Mouse (Mus musculus) thymus, postnatal 14 days (tissue): ENCODE measurements at regions not wholly inside any gene's neighbourhood (a gene's known extent, or its start where the extent isn't known, plus 50 kb on each side); places are given as distances from the start of the nearest gene placed in this dataset.
A peak's percentile ranks its signal among the peaks of the same experiment; 100 is the strongest.

Experiments used
- DNase-seq: peaks from one replicate; pipeline ENCODE4 v3.0.0; 2021

- no peak for DNase-seq
Measured at GRCm38 (mm10) chr15:36884671-36885365, 122.8 kb downstream of the Zfp706 start.

- no peak for DNase-seq
Measured at GRCm38 (mm10) chr15:36884074-36884473, 123.5 kb downstream of the Zfp706 start.

- DNase-seq = no peak
Measured at GRCm38 (mm10) chr15:36883156-36883555, 124.4 kb downstream of the Zfp706 start.

DNA sequence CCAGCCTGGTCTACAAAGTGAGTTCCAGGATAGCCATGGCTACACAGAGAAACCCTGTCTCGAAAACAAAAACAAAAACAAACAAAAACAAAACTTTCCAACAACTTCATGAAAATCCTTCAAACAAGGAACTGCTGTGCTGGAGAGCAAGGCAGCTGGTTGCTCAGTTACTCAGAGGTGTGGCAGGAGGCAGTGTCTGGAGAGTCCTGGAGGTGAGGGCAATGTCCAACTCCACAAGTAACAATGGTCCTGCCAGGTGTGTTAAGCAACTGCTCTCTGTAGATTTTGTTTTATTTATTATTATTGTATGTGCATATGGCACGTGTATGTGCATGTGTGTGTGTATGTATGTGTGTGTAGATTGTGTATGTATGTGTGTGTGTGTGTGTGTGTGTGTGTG, 126.0 kb downstream of the Zfp706 start:
- DNase-seq = no peak

DNA sequence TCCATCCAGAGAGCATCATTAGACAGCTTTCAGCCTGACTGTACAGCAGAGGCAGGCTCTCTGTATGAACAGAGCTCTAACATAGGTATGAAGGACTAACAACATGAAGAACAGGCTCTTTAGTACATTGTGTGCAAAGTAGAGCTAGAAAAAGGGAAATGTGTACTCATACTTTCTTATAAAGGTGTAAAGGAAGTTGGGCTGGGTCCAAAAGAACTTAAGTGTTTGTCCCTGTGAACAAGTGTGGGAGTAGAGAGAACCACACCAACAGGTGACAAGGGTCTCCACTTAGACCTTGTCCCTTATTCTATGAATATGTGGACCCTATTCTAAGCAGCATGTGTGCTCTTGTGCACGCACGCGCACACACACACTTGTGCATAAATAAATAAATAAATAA, 127.0 kb downstream of the Zfp706 start:
- no peak for DNase-seq

GRCm38 (mm10) chr15:36879587-36879986, 128.0 kb downstream of the Zfp706 start:
- no peak for DNase-seq

DNA sequence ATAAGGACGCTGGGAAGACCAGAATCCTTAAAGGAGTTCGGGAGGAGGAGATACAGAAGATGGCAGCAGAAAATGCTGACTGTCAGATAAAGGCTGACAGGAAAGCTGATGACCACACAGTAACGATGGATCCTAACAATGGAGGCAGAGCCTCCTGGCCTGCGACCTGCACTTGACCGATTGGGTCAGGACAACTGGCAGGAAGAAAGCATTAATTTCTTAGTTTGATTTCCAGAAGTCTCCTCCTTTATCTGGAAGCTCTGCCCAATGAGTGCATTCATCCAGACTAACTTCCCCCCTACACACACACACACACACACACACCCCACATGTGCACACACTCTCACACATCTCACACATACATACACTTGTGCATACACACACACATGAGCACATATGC, 128.6 kb downstream of the Zfp706 start:
- no peak for DNase-seq

DNA sequence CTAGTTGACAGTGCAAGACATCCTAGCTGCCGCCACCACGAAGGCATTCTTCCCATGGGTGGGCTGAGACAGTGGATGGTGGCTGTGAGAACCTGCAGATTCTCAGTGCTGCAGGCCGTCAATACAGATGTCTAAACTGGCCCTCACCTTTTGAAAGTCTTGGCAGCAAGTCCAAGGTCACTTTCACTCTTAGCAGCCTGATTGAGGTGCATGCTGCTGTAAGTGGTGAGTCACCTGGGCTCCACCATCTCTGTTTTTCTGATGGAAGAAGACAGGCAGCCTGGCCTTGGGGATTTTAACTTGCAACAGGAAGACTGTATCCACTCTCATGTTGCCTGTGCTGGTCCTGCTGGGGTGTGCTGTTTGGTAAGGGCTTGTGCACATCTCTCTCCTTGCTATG, 129.3 kb downstream of the Zfp706 start:
- no peak for DNase-seq

- no peak for DNase-seq
Measured at GRCm38 (mm10) chr15:36877501-36877900, 130.1 kb downstream of the Zfp706 start.

DNA sequence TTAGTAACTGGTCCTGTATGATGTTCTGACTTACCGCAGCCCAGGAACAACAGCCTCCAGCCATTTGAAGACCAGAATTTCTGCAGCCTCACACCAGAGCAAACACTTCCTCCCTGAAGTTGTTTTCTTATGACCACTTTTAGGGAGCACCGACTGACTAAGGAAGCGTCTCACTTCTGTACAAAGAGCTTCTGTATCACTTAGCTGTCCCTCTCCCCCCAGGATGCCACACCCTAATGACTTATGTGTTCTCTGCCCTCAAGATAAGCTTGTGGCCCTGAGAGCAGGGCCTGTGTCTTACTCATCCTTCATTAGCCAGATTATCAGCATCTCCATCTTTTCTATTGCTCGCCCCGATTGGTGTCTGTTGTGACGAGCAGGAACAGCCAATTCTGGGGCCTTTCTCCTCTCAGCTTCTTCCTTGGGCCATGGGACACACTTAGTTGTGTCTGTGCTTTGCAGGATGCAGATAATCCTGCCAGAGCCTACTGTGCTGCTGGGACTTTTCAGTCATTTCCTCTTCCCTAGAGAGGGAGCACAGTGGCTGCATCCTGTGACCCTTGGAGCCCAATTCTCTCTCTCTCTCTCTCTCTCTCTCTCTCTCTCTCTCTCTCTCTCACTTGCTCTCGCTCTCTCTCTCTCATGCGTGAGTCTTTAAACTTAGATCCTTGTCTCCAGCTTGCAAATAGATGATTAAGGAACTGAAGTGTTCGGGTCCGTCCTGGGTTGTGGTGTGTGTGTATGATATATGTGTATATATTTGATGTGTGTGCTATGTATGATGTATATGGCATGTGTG, 131.4 kb downstream of the Zfp706 start:
- no peak for DNase-seq

DNA sequence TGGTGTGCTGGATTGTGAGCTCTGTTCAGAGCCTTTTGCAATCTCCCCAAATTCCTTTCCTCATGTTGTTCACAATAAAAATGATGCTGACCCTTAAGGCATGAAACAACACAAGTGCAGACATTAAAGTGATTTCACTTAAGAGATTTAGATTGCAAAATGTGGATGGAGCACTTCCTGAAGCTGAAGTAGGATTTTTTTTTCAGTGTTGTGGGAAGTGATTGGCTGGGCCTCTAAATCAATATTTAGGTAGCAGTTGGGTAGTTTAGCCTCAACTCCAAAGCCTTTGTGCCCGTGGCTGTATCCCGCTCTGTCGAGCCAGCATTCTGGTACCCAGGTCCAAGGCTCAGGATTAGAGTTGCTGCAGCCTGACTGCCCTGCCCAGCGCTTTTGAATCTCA, 133.0 kb downstream of the Zfp706 start:
- DNase-seq = no peak

GRCm38 (mm10) chr15:36873884-36874243, 133.7 kb downstream of the Zfp706 start:
- no peak for DNase-seq

- no peak for DNase-seq
Measured at GRCm38 (mm10) chr15:36873058-36873883, 134.3 kb downstream of the Zfp706 start.

DNA sequence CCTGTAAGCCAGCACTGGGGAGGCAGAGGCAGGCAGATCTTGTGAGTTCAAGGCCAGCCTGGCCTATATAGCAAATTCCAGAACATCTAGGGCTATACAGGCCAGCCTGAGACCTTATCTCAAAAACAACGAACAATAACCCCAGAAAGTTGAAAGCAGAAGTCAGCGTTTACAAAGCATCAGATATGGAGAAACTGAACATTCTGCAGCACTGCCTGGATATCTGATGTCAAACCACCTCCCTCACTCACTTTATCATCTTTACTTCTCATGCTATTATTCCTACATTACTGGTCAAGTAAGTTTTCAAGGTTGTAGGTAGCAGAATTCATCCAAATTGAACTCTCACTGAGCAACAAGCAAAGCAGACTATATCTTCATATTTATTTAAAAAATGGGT, 135.0 kb downstream of the Zfp706 start:
- DNase-seq = no peak

DNA sequence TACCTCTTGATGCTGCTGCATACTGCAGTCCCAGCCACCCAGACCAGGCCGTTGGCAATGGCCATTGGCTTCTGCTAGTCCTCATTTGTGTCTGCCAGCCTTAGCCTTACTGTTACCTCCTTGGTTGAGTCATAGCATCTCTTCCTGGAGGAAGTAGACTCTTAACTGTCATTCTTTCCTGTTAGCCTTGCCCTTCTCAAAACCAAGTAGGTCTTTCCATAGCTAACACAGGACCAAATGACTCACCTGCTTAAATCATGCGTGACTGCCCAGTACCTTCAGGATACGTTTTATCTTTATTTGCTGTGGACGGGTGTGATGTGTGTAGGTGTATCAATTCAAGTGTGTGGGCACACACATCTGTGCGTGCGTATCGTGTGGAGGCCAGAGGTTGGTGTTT, 136.9 kb downstream of the Zfp706 start:
- DNase-seq = no peak

DNA sequence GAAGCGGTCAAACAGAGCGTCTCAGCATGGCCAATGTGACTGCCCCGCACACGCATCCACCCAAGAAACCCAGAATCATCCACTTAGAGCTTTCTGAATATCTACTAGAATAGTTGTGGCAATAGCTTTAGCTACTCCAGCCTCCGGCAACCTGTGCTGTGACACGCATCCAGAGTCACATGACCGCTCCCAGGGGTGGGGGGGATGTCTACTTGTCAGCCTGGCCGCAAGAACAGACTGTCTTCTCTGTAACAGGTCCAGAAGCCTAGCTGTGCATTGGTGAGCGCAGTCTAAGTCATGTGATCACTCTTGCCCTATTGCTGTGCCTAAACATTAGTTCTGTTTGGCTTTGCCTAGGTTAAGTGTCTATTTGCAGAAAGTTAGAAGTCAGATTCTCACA, 137.5 kb downstream of the Zfp706 start:
- no peak for DNase-seq

GRCm38 (mm10) chr15:36866088-36866487, 141.5 kb downstream of the Zfp706 start:
- DNase-seq = peak; percentile 30

DNA sequence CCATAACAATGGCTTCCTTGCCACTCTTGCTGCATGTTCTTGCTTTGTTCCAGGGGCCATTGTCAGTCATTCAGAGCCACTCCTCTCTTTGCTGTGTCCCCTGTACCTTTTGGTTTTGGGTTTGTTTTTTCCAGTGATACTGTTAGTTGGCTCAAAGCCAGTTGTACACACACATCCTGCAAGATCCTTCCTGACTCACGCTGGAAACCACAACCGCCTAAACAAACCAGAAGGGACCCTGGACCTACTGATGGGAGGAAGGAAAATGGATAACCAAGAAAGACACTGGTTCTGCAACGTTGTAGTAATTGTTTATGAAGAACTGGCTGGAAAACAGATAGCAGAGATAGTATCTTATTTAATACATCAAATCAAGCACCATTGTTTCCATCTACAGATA, 142.2 kb downstream of the Zfp706 start:
- DNase-seq = no peak

DNA sequence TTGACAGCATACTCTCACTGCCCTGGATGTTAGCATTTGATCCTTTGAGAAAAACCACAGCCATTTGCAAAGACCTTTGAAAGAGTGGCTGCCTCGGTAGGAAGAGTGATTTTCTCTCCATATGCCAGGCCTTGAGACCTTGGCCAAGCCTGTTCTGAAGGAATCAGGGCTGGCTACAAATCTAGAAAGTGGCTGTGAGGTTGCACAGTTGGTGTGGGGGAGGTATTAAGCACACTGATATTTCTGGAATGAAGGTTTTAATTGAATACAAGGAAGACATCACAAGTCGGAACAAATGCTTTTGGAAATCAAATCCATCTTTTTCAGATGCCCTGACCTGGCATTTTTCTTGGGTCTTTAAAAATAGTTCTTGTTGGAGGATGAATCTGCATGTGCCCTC, 143.5 kb downstream of the Zfp706 start:
- DNase-seq = no peak

DNA sequence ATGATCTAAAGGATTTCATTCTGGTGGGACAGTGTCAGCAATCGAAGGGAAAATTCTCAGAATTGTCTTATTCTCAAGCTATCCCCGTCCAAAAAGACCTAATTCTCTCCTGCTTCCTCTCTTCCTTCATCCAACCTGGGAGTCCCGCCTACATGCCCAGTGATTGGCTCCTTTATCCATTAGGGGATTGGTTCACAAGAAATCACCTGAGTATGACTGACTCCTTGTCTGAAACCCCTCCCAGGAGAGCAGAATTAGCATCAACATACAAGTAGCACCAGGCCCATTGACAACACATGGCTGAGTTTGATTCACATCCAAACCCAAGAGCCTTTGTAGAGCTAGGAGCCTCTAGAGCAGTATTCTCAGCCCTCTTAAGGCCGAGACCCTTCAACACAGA, 148.9 kb downstream of the Zfp706 start:
- DNase-seq = no peak

DNA sequence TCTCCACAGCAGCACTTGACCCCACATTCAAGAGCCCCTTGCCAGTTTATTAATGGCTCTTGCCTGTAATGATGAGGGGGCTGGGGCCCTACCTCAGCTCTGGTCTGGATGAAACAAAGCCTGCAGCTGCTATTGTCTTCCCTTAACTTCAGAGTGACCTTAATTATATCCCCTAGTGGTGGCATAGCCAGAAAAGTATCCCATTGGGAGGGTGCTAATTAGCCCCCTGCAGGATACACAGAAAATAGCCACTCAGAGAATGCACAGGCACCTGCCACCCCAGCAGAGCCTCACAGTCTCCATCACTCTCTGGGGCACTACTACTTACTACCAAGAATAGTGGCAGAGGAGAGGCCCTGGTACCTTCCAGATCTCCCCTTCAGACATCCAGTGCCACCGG, 150.0 kb downstream of the Zfp706 start:
- DNase-seq = no peak

- DNase-seq = peak; percentile 34
Measured at GRCm38 (mm10) chr15:36855550-36856131, 151.9 kb downstream of the Zfp706 start.

DNA sequence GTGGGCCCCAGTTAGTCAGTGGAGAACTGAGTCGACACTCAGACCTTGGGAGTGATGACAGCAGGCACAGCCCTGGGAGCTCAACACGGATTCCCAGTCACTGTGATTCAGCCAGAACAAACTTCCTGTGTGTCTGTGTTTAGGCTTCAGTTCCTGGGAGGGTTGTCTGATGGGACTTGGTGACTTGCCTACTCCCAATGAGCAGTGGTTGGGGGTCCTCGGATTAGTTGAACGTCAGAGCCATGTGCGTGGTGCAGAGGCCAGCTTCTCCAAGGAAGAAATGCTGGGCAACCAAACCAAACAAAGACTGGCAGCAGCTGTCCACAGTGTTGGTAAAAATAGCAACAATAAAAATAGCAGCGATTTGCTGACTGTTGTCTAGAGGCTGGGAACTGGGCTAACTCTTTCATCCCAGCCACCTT, 152.7 kb downstream of the Zfp706 start:
- no peak for DNase-seq
